Mouse (Mus musculus) adrenal gland, postnatal 14 days (tissue): ENCODE measurements around the gene Uchl3. TPM values are rescaled to one million over a fixed set of nuclear protein-coding genes. Genes with fewer than 3 reads are reported as not detected.
A peak's percentile ranks its signal among the peaks of the same experiment; 100 is the strongest.

Source experiments
- DNase-seq: peaks from one replicate; pipeline ENCODE4 v3.0.0; 2021; ENCODE audit warnings: mixed read lengths
- total RNA-seq: library from RNA; stranded (reverse); gene quantifications from 2 replicates; pipeline ENCODE4 v1.2.3, GENCODE M21; 2021

Gene Uchl3
- total RNA-seq, 1 experiment from 2014 or later = 46.6 TPM

GRCm38 (mm10) chr14:101666536-101666935, 12.8 kb downstream of the Uchl3 start:
- no peak for DNase-seq

GRCm38 (mm10) chr14:101668626-101669025, 14.9 kb downstream of the Uchl3 start:
- no peak for DNase-seq

DNA sequence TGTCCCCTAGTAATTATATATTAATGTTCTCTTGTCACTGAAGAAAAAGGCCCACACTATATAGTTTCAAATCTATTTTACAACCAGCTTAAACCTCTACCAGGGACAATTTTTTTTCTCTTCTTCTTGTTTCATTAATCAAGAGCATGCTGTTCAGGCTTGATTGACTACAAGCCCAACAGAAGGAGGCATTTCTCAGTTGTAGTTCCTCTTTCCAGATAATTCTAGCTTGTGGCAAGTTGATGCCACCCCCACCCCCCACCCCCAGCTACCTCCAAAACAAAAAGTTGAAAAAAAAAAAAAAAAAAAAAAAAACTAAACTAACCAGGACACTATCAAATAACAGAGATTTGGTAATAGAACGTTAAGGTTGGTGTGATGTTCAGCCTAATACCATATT, 18.5 kb downstream of the Uchl3 start:
- DNase-seq = no peak

DNA sequence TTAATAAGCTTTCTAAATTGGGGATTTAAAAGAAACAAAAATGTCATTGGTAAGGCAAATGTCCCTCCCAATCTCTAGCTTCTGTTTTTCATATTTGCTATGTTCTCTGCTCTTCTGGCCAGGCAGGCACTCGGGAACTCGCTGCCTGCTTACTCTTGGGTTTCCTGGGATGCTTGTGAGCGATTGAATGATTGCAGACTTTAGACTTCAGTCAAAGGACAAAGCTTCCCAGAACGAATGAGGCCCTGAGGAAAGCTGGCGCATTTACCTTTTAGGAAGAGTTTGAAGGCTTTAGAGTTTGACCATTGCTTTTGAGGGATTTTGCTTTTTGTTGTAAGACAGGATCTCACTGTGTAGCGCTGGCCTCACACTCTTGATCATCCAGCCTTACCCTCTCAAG, 33.9 kb downstream of the Uchl3 start:
- no peak for DNase-seq

GRCm38 (mm10) chr14:101688406-101688805, 34.6 kb downstream of the Uchl3 start:
- no peak for DNase-seq

DNA sequence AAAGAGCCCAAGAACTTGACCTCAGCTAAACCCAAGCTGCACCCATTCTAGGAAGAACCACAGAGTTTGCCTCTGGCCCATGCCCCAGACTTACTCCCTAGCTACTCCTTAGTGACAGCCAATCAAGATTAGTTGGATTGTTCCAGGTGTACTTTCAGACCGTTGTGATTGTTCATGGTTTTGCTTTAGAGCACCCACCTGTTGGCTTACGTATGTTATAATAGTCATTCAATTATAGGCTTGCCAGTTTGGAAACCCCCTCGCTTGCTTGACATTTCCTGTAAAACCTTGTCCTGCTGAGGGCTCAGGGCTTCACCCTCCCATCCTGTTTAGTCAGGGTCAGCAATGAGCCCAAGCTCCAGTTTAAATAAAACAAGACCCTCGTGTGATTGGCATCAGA, 50.7 kb downstream of the Uchl3 start:
- DNase-seq = no peak

DNA sequence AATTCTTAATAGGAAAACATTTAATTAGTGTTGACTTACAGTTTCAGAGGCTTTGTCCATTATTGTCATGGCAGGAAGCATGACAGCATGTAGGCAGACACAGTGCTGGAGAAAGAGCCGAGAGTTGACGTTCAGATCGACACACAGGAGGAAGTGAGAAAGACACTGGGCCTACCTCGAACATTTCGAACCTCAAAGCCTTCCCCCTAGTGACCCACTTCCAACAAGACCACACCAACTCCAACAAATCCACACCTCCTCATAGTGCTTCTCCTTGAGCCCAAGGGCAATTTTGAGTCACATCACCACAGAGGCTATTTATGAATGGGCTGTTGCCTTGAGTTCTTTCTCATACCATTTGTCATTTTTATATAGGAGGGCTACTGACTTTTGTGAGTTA, 53.3 kb downstream of the Uchl3 start:
- no peak for DNase-seq

DNA sequence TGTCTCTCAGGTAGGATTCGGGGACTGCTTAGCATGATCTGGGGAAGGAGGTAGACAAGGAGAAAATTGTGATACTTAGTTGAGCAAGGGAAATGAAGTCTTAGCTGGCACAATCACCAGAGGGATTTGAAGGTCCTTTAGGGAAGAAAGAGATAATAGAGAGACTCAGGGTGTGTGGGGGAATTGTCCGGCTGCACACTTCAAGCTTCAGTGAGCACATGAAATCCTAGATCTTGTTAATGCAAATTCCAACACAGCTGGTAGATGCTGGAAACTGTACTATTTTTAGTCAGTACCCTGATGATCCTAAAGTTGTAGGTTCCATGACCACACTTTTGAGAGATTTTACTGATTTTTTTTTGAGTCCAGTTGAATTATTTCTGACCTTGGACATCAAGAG, 60.6 kb downstream of the Uchl3 start:
- no peak for DNase-seq

- DNase-seq = peak; percentile 89
These were observed 75.6 kb downstream of the Uchl3 start, which contains the start of the genes Gm9922 and Lmo7 for GRCm38 (mm10) chr14:101729237-101729971. Gm9922 (minus strand) TSS chr14:101729814. Lmo7 (plus strand) TSS chr14:101729957.

GRCm38 (mm10) chr14:101729972-101730692, 76.4 kb downstream of the Uchl3 start:
- no peak for DNase-seq

GRCm38 (mm10) chr14:101733542-101734303, 80.0 kb downstream of the Uchl3 start:
- DNase-seq = no peak

DNA sequence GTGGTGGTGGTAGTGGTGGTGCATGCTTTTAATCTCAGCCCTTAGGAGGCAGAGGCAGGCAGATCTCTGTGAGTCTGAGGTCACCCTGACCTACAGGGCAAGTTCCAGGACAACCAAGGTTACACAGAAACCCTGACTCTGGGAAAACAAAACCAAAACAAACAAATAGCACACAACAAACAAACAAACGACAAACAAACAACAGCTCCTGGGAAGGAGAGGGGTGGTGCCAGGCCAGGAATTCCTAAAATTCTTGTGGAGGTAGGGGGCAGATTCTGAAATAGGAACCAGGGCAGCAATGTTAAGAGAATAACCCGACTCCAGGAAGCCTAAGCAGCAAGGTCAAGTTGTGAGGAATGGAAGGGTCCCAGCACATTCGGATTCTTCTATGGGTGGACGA, 83.7 kb downstream of the Uchl3 start:
- DNase-seq = no peak

Other genes with a start within 250 kb of the Uchl3 start
- gene Tbc1d4, start 44.8 kb upstream of the Uchl3 start, total RNA-seq = 38.4 and 39.3 TPM in 2 replicates
- gene Commd6, start 13.3 kb upstream of the Uchl3 start, total RNA-seq = 71.7 and 79.2 TPM in 2 replicates
- 4.0 and 5.1 TPM in 2 replicates for gene Gm9922, start 75.8 kb downstream of the Uchl3 start, total RNA-seq
- 25.8 and 29.9 TPM in 2 replicates for gene Lmo7, start 76.0 kb downstream of the Uchl3 start, total RNA-seq